Mouse (Mus musculus) erythroblast, adult 5-6 weeks (primary cell): Measurements from ENCODE around the gene Olfr1377. TPM values are rescaled to one million over a fixed set of nuclear protein-coding genes. Genes with fewer than 3 reads are reported as not detected.
"Not testable (repeated sequence)": the region's sequence is repeated elsewhere in the genome, so short reads cannot be mapped to it uniquely, and the experiment has no call there.

ENCODE experiments used
- ATAC-seq: replicated peaks from 2 replicates; pipeline ENCODE4 v1.8.0; 2016; ENCODE audit warnings: moderate number of reproducible peaks, mild to moderate bottlenecking, moderate TSS enrichment, inconsistent platforms; ENCODE audit not compliant: poor library complexity, low FRiP score, severe bottlenecking
- total RNA-seq, 2 experiments: library from RNA; stranded (forward) in 1 of 2; stranded (reverse) in 1 of 2; fragments of 150-400 nt in 1 of 2; fragments of 200-764, 138-1000 nt in 1 of 2; gene quantifications; 2 replicates each; pipeline versions ENCODE4 v1.2.3 to v1.2.4; 2015 to 2017; ENCODE audit warnings: low replicate concordance in 2 of 2

Gene Olfr1377
- total RNA-seq (2015; ENCODE audit: low replicate concordance) (not detected in 2 replicates), total RNA-seq (2017; ENCODE audit: low replicate concordance) (not detected in 2 replicates)

GRCm38 (mm10) chr11:50981667-50982066 lies at the start of gene Olfr1377:
TSS of gene Olfr1377 (plus strand) at chr11:50981967.
- ATAC-seq = no peak

GRCm38 (mm10) chr11:50932040-50932439 lies 49.7 kb upstream of the Olfr1377 start:
- no peak for ATAC-seq

- ATAC-seq = no peak
These were observed 43.3 kb upstream of the Olfr1377 start for GRCm38 (mm10) chr11:50938435-50938834.

GRCm38 (mm10) chr11:50939621-50940366 lies 42.0 kb upstream of the Olfr1377 start:
- ATAC-seq = no peak

GRCm38 (mm10) chr11:50942386-50942785 lies 39.4 kb upstream of the Olfr1377 start:
- no peak for ATAC-seq

GRCm38 (mm10) chr11:50943506-50943905 lies 38.3 kb upstream of the Olfr1377 start, which contains the start of gene 4933414I15Rik:
TSS of gene 4933414I15Rik (minus strand) at chr11:50943765.
- no peak for ATAC-seq

GRCm38 (mm10) chr11:50952290-50952689 lies 29.5 kb upstream of the Olfr1377 start:
- ATAC-seq = no peak

- no peak for ATAC-seq
These were observed 28.1 kb upstream of the Olfr1377 start, which contains the start of gene Prop1 for GRCm38 (mm10) chr11:50953665-50954064. TSS of gene Prop1 (minus strand) at chr11:50953765.

- no peak for ATAC-seq
These were observed 16.9 kb upstream of the Olfr1377 start for GRCm38 (mm10) chr11:50964886-50965285.

GRCm38 (mm10) chr11:50966230-50966629 lies 15.5 kb upstream of the Olfr1377 start, which contains the start of gene Olfr1378:
TSS of gene Olfr1378 (plus strand) at chr11:50966530.
- no peak for ATAC-seq

- no peak for ATAC-seq
These were observed 4.6 kb upstream of the Olfr1377 start for GRCm38 (mm10) chr11:50977216-50977615.

- no peak for ATAC-seq
These were observed 21.5 kb downstream of the Olfr1377 start, which contains the start of gene Olfr51 for GRCm38 (mm10) chr11:51003296-51003695. TSS of gene Olfr51 (plus strand) at chr11:51003596.

GRCm38 (mm10) chr11:51011821-51012220 lies 30.1 kb downstream of the Olfr1377 start:
- ATAC-seq = no peak

GRCm38 (mm10) chr11:51013936-51014335 lies 32.2 kb downstream of the Olfr1377 start, which contains the start of gene Olfr54:
TSS of gene Olfr54 (plus strand) at chr11:51014236.
- ATAC-seq = no peak

- ATAC-seq = no peak
These were observed 34.6 kb downstream of the Olfr1377 start for GRCm38 (mm10) chr11:51016341-51016740.

GRCm38 (mm10) chr11:51026811-51027210 lies 45.0 kb downstream of the Olfr1377 start:
- ATAC-seq = not testable (repeated sequence)

GRCm38 (mm10) chr11:51029381-51029780 lies 47.6 kb downstream of the Olfr1377 start:
- not testable (repeated sequence) for ATAC-seq

- no peak for ATAC-seq
These were observed 48.5 kb downstream of the Olfr1377 start for GRCm38 (mm10) chr11:51030225-51030624.

- no peak for ATAC-seq
These were observed 51.1 kb downstream of the Olfr1377 start for GRCm38 (mm10) chr11:51032851-51033250.

- ATAC-seq = not testable (repeated sequence)
These were observed 52.4 kb downstream of the Olfr1377 start for GRCm38 (mm10) chr11:51034141-51034540.

- no peak for ATAC-seq
These were observed 54.2 kb downstream of the Olfr1377 start for GRCm38 (mm10) chr11:51035951-51036350.
